Mouse (Mus musculus): ENCODE data around the gene Tmem229b. TPM values are rescaled to one million over a fixed set of nuclear protein-coding genes. Genes with fewer than 3 reads are reported as not detected.
"Not testable (repeated sequence)": the region's sequence is repeated elsewhere in the genome, so short reads cannot be mapped to it uniquely, and the experiment has no call there.

Gene Tmem229b
- polyA plus RNA-seq, 1 experiment from 2014 or later = 2.3 TPM

GRCm38 (mm10) chr12:79034331-79034730, 26.9 kb upstream of the Tmem229b start:
- H3K9me3 ChIP-seq (replicated peaks) = no peaks in the 10 kb centered on the region
- H3K27ac ChIP-seq = no peak overlapping the region
- DNase-seq (ENCODE audit: low spot score) = no peak
- no peak overlapping the region for H3K4me3 ChIP-seq
- H3K36me3 ChIP-seq = no peaks in the 10 kb centered on the region
- H3K4me1 ChIP-seq = peaks cover 7% of the 10 kb centered on the region
- WGBS = 98% methylated on average over 2 of the region's 2 CpGs
- 0 out of 2 replicates have a peak, but pooled peaks cover 5% of the 10 kb centered on the region for H3K27me3 ChIP-seq (ENCODE audit: low read depth, poor library complexity, severe bottlenecking)

DNA sequence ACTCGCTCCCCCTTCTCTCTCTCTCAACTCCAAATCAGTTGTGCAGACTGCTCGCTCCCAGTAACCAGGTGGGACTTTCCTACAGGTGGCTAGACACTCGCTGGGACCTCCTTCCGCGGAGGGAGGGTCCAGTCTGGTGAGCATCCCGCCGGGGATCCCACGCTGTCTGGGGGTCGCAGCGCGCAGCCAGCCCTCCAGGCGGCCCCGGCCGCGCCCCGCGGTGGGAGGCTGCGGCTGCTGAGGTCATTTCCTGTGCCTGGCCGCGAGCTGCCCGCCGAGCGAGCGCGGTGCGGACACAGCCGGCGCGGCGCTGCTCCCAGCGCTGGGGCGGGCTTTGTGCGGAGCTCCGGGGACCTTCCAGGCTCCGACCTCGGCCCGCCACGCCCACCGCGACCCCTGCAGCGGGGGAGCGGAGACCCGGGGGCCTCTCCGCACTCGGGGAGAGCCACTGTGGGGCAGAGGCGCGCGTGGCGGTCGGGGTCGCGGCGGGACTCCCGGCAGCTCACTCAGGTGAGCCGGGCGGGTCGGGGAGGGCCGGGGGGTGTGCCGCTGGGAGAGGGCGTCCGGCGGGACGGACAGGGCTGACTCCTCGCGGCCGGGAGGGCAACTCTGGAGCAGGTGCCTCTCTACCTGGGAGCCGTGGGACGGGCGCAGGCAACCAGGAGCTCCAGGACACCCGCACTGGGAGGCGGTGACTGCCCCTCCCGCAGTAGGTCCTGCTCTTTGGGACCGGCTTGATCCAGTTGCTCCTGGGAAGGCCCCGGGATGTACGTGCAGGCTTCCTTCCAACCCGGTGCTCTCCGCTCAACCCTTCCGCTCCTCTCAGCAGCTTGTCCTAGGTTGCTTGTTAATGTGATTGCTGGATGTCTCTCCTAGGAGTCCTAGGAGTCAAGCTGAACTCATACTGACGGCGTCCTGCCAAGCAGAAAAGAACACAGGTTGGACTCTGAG, 21.8 kb upstream of the Tmem229b start, which contains the start of gene Plekhh1:
Plekhh1 (plus strand) TSS at position 253 of the 951 bp plus-strand sequence.
- Histone ChIP-seq H3K27ac (peak within 1 kb of the TSS; percentile 93), H3K27me3 (ENCODE audit: low read depth, poor library complexity, severe bottlenecking) (0 out of 2 replicates have a peak, but pooled peaks cover 5% of the 10 kb centered on the region), H3K9me3 (replicated peaks) (no peaks in the 10 kb centered on the region), H3K4me1 (peaks cover 16% of the 10 kb centered on the region), H3K4me3 (peak within 1 kb of the TSS; percentile 93), H3K36me3 (no peaks in the 10 kb centered on the region)
- under 1% methylated on average over 80 of the region's 80 CpGs for WGBS
- DNase-seq (ENCODE audit: low spot score) = peak; percentile 85

- not testable (repeated sequence) for H3K27me3 ChIP-seq (ENCODE audit: low read depth, poor library complexity, severe bottlenecking); H3K9me3 ChIP-seq (replicated peaks); DNase-seq (ENCODE audit: low spot score); H3K4me3 ChIP-seq; H3K36me3 ChIP-seq; H3K27ac ChIP-seq
- 90% methylated on average over 8 of the region's 8 CpGs for WGBS
- peaks cover 16% of the 10 kb centered on the region for H3K4me1 ChIP-seq
Measured at GRCm38 (mm10) chr12:79027526-79027925, 20.1 kb upstream of the Tmem229b start.

DNA sequence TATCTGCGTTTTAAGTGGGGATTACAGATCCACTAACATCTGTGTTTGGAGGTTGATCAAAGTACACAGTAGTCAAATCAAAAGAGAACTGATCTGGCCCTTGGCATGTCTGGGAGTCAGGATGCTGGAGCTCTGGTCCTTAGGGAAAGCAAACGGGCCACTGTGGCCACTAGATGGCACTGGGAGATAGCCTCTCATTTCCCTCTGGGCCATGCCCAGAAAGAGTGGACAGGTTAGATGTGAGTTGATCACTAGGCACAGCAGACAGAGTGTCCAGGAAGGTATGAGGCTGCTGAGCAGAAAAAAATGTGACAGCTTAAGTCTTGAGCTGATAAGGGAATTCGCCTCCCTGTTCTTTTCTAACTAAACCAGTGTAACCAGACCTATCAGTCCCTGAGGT, 15.5 kb upstream of the Tmem229b start:
- H3K4me3 ChIP-seq = no peak overlapping the region
- peak; percentile 62 for DNase-seq (ENCODE audit: low spot score)
- no peak overlapping the region for H3K27ac ChIP-seq
- H3K36me3 ChIP-seq = no peaks in the 10 kb centered on the region
- 10% methylated on average over 3 of the region's 3 CpGs for WGBS
- H3K9me3 ChIP-seq (replicated peaks) = no peaks in the 10 kb centered on the region
- no peaks in the 10 kb centered on the region for H3K4me1 ChIP-seq
- H3K27me3 ChIP-seq (ENCODE audit: low read depth, poor library complexity, severe bottlenecking) = no peaks in the 10 kb centered on the region

DNA sequence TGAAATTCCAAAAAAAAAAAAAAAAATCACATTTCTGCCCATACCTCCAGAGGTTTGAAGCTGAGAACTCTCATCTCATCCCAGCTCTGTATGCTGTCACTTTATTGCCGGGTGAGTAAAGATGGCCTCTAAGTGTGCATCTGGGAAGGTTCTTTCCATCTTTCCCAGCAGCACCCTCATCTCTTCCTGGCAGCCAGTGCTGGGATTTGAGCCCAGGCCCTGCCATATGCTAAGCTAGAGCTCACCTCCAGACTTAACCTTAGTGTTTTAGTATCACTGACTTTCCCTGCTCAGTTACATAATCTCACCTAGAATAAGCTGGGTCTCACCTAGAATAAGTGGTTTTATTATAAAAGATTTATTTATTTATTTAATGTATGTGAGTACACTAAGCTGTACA, 14.5 kb upstream of the Tmem229b start:
- no peak for DNase-seq (ENCODE audit: low spot score)
- Histone ChIP-seq H3K27ac (no peak overlapping the region), H3K4me1 (no peaks in the 10 kb centered on the region), H3K9me3 (replicated peaks) (no peaks in the 10 kb centered on the region), H3K36me3 (no peaks in the 10 kb centered on the region), H3K27me3 (ENCODE audit: low read depth, poor library complexity, severe bottlenecking) (no peaks in the 10 kb centered on the region), H3K4me3 (no peak overlapping the region)
- WGBS = 81% methylated on average over 1 of the region's 1 CpGs

GRCm38 (mm10) chr12:79017994-79018399, 10.6 kb upstream of the Tmem229b start:
- H3K27me3 ChIP-seq (ENCODE audit: low read depth, poor library complexity, severe bottlenecking) = no peaks in the 10 kb centered on the region
- H3K4me3 ChIP-seq = no peak overlapping the region
- DNase-seq (ENCODE audit: low spot score) = no peak
- no peaks in the 10 kb centered on the region for H3K36me3 ChIP-seq
- H3K9me3 ChIP-seq (replicated peaks) = no peaks in the 10 kb centered on the region
- H3K4me1 ChIP-seq = no peaks in the 10 kb centered on the region
- no peak overlapping the region for H3K27ac ChIP-seq
- WGBS = 83% methylated on average over 4 of the region's 4 CpGs

- H3K4me3 ChIP-seq = no peak overlapping the region
- 67% methylated on average over 5 of the region's 5 CpGs for WGBS
- no peaks in the 10 kb centered on the region for H3K27me3 ChIP-seq (ENCODE audit: low read depth, poor library complexity, severe bottlenecking)
- no peaks in the 10 kb centered on the region for H3K9me3 ChIP-seq (replicated peaks)
- no peak overlapping the region for H3K27ac ChIP-seq
- no peaks in the 10 kb centered on the region for H3K36me3 ChIP-seq
- no peaks in the 10 kb centered on the region for H3K4me1 ChIP-seq
- DNase-seq (ENCODE audit: low spot score) = no peak
Measured at GRCm38 (mm10) chr12:79016109-79016508, 8.7 kb upstream of the Tmem229b start.

- no peak overlapping the region for H3K4me3 ChIP-seq
- H3K36me3 ChIP-seq = no peaks in the 10 kb centered on the region
- H3K27ac ChIP-seq = no peak overlapping the region
- 46% methylated on average over 3 of the region's 3 CpGs for WGBS
- H3K9me3 ChIP-seq (replicated peaks) = no peaks in the 10 kb centered on the region
- H3K27me3 ChIP-seq (ENCODE audit: low read depth, poor library complexity, severe bottlenecking) = peaks cover 35% of the 10 kb centered on the region
- H3K4me1 ChIP-seq = peaks cover 8% of the 10 kb centered on the region
- no peak for DNase-seq (ENCODE audit: low spot score)
Measured at GRCm38 (mm10) chr12:79010569-79010968, 3.1 kb upstream of the Tmem229b start.

DNA sequence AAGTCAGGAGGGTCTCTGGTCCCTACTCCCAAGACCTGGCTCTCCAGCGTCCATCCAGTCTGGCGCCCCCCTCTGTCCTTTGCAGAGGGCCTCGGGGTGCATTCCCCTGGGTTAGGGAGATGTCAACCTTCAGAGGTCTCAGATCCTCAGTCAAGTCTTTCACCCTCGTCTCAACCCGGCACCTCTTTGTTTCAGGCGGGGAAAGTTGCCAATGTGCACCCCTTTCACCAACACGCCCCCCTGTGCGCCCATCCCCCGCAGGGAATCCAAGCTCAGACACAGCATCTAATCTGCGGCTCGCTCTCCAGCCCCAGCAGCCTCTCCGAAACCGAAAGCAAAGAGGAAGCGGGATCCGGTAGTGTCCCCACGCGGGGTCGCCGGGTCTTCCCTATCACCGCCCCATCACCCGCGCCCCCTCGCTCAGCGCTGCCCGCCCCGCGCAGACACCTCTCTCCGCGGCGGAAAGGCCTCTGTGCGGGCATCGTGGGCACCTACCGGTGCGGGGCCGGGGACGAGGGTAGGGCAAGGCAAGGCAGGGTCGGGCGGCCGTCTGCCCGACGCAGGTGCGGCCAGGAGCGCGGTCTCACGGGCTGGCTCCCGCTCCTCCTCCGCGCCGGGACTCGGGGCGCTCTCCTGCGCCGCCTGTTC, 825 bp downstream of the Tmem229b start:
- under 1% methylated on average over 53 of the region's 53 CpGs for WGBS
- peak; percentile 62 for DNase-seq (ENCODE audit: low spot score)
- no peaks in the 10 kb centered on the region for H3K36me3 ChIP-seq
- H3K27me3 ChIP-seq (ENCODE audit: low read depth, poor library complexity, severe bottlenecking) = peaks cover 60% of the 10 kb centered on the region
- no peaks in the 10 kb centered on the region for H3K9me3 ChIP-seq (replicated peaks)
- peak overlapping the region; percentile 96 for H3K4me3 ChIP-seq
- H3K4me1 ChIP-seq = peaks cover 8% of the 10 kb centered on the region
- peak overlapping the region; percentile 81 for H3K27ac ChIP-seq

- Histone ChIP-seq H3K4me3 (peak overlapping the region; percentile 96), H3K9me3 (replicated peaks) (no peaks in the 10 kb centered on the region), H3K27ac (no peak overlapping the region), H3K27me3 (ENCODE audit: low read depth, poor library complexity, severe bottlenecking) (peaks cover 60% of the 10 kb centered on the region), H3K36me3 (no peaks in the 10 kb centered on the region), H3K4me1 (peaks cover 8% of the 10 kb centered on the region)
- WGBS = 33% methylated on average over 9 of the region's 9 CpGs
- no peak for DNase-seq (ENCODE audit: low spot score)
Measured at GRCm38 (mm10) chr12:79006076-79006475, 1.4 kb downstream of the Tmem229b start.

DNA sequence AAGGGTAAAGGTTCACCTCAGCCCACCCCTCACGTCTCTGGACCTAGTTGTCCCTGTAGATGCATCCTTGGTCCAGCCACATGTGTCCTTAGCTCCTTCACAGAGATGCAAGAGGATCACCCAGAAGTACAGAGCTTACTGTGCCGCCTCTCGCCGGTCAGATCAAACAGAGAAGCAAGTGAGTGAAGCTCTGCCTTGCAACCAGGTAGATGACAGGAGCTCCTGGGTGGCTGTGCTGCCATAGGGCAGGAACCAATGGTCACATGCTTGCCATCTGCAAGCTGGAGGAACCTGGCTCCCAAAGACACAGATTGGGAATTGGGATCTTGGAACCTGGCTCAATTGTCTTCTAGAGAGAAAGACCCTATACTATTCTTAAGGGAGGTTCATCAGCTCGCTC, 2.0 kb downstream of the Tmem229b start:
- no peak overlapping the region for H3K27ac ChIP-seq
- WGBS = 87% methylated on average over 5 of the region's 5 CpGs
- no peak overlapping the region for H3K4me3 ChIP-seq
- H3K4me1 ChIP-seq = peaks cover 8% of the 10 kb centered on the region
- no peaks in the 10 kb centered on the region for H3K9me3 ChIP-seq (replicated peaks)
- peaks cover 60% of the 10 kb centered on the region for H3K27me3 ChIP-seq (ENCODE audit: low read depth, poor library complexity, severe bottlenecking)
- no peaks in the 10 kb centered on the region for H3K36me3 ChIP-seq
- DNase-seq (ENCODE audit: low spot score) = no peak

- no peaks in the 10 kb centered on the region for H3K36me3 ChIP-seq
- no peak overlapping the region for H3K27ac ChIP-seq
- no peaks in the 10 kb centered on the region for H3K9me3 ChIP-seq (replicated peaks)
- 86% methylated on average over 3 of the region's 3 CpGs for WGBS
- H3K4me3 ChIP-seq = no peak overlapping the region
- H3K27me3 ChIP-seq (ENCODE audit: low read depth, poor library complexity, severe bottlenecking) = peaks cover 49% of the 10 kb centered on the region
- peaks cover 8% of the 10 kb centered on the region for H3K4me1 ChIP-seq
- DNase-seq (ENCODE audit: low spot score) = no peak
Measured at GRCm38 (mm10) chr12:79002978-79003377, 4.4 kb downstream of the Tmem229b start.

GRCm38 (mm10) chr12:79002406-79002805, 5.0 kb downstream of the Tmem229b start:
- peaks cover 43% of the 10 kb centered on the region for H3K27me3 ChIP-seq (ENCODE audit: low read depth, poor library complexity, severe bottlenecking)
- no peaks in the 10 kb centered on the region for H3K36me3 ChIP-seq
- H3K9me3 ChIP-seq (replicated peaks) = no peaks in the 10 kb centered on the region
- 90% methylated on average over 5 of the region's 5 CpGs for WGBS
- H3K27ac ChIP-seq = no peak overlapping the region
- H3K4me1 ChIP-seq = peaks cover 7% of the 10 kb centered on the region
- no peak for DNase-seq (ENCODE audit: low spot score)
- H3K4me3 ChIP-seq = no peak overlapping the region
